Mouse (Mus musculus): Measurements from ENCODE around the gene Pilrb2.
"Not testable (repeated sequence)": the region's sequence is repeated elsewhere in the genome, so short reads cannot be mapped to it uniquely, and the experiment has no call there.

Pilrb2 gene

DNA sequence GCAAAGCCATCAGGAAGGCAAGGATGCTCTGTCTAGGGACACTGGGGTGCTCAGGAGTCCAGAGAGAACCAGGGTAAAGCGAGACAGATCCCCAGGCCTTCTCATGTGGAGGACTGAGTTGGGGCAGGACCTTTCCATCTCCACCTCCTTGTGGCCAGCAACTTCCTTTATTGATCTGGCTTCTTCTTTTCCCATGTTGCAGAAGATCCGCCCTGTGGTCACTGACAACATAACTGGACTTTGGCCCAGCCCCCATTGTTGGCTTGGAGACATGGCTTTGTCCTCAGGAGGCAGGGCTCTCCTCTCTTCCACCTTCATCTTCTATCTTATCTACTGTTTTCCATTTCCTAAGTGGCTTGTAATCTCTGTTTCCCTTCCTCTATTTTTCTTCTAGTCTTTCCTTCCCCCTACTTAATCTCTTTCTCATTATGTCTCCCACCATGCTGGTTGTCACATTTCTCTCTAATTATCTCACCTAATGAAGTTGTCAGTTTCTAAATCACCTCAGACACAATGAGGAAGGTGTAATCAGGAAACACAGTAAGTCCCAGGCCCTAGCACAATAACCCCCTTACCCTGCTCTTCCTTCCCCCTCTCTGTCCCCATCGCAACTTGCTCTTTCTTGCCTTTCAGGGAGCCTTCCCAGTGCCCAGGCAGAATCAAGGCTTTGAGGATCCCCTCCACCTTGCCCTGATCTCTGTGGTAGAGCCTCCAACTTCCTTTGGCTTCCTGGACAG is at the start of gene Pilrb2:
TSS of gene Pilrb2 (minus strand) at position 172 of the 737 bp plus-strand sequence.
- DNase-seq (ENCODE audit: low spot score in 2 of 2), result not testable (repeated sequence)

- DNase-seq (ENCODE audit: low spot score in 2 of 2), result no peak
These were observed 43.9 kb upstream of the Pilrb2 start for GRCm38 (mm10) chr5:137915550-137915949.

GRCm38 (mm10) chr5:137914508-137914907 is 42.9 kb upstream of the Pilrb2 start:
- no peak for DNase-seq (ENCODE audit: low spot score in 2 of 2)

DNA sequence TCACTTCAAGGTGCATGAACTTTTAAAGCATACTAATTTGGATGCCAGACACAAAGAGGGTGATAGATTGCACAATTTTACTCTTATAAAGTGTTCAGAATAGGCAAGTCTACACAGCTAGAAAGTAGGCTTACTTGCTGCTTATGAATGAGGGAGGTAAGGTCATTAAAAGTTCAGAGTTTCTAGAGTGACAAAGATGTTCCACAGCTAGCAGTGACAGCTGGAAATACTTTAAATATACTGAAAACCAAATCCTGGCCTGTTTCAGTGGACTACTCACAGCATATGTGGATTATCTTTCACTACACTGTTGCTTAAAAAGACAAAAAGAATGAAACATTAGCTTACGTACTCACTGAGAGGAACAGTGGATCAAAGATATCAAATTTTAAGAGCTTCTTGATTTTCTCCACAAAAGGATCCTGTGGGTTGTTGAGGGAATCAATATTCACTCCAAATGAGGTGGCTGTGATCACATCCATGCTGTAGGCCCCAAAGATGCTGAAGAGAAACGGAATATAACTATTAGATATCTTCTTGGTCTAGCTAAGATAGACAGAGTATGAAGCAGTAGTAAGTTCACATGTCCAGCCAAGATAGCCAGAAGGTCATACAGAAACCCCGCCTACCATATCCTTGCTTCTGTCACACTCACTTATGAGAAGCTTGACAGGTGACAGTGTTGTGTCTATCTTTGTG is 38.1 kb upstream of the Pilrb2 start:
- no peak for DNase-seq (ENCODE audit: low spot score in 2 of 2)

- DNase-seq (ENCODE audit: low spot score in 2 of 2), result no peak
These were observed 26.2 kb upstream of the Pilrb2 start for GRCm38 (mm10) chr5:137897812-137898211.

DNA sequence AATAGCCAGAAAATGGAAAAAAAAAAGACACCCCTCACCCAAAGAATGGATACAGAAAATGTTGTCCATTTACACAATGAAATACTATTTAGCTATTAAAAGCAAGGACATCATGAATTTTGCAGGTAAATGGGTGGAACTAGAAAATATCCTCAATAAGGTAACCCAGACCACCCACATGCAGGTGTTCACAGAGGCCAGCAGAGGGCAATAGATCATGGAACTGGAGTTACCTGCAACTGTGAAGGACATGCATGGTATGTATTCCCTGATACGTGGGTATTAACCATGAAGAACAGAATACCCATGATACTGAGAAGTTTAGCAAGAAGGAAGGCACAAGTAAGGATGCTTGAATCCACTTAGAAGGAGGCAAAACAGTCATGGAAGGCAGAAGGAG is 21.3 kb upstream of the Pilrb2 start:
- no peak for DNase-seq (ENCODE audit: low spot score in 2 of 2)

- DNase-seq (ENCODE audit: low spot score in 2 of 2), result no peak
These were observed 16.1 kb upstream of the Pilrb2 start for GRCm38 (mm10) chr5:137887666-137888065.

- DNase-seq (ENCODE audit: low spot score in 2 of 2), result peak; percentile 7 to 56
These were observed 14.3 kb upstream of the Pilrb2 start for GRCm38 (mm10) chr5:137885894-137886293.

- no peak for DNase-seq (ENCODE audit: low spot score in 2 of 2)
These were observed 11.7 kb upstream of the Pilrb2 start for GRCm38 (mm10) chr5:137883345-137883744.

DNA sequence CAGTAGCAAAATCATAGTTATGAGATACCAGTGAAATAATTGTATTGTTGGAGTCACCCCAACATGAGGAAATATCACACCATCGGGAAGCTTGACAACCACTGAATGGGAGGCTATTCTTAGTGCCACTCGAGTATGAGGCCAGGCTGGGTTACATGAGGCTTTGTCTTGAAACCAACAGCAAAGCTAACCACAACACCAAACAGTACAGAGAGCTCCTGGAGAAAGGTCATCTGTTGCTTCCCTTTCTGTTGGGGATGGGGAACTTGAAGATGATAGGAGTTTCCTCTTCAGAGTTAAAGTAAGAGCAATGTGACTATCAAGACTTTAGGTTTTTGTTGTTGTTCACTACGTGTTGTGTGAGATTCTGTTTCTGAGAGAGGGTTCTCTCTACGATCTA is 11.3 kb upstream of the Pilrb2 start:
- DNase-seq (ENCODE audit: low spot score in 2 of 2), result no peak

DNA sequence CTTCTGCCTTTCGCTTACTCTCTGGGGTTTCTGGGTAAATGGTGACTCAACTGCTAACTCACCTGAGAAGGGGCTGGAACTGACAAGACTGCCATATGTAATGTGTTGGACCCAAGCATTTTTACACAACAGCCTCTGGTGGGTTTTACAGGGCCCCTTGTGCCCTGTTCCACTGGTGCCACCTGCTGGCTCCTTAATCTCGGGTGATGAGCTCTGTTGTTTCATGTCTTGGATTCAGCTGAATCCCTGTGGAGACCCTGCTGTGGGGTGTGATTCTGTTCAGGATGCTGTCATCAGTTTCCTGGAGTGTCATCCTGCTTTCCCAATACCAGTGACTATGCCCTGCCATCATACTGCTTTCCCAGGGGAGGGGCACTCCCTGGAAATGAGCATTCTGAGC is 6.2 kb upstream of the Pilrb2 start:
- no peak for DNase-seq (ENCODE audit: low spot score in 2 of 2)

DNA sequence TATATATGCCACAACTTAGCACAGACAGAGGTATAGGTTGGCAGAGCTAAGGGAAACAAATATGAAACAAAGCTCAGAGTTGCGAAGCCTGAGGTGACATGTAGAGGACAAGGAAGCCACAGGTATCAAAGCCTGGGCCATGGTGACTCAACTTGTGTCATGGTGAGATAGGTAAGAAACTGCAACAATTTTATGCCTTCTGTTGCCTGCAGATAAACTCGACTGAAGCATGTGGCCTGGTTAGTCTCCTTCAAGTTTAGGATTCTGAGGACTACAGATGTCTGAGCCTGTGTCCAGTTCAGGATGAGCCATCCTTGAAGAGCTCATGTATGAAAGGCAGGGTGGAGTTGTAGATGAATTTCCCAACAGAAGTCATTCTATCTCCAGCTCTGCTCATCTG is 3.4 kb upstream of the Pilrb2 start:
- no peak for DNase-seq (ENCODE audit: low spot score in 2 of 2)

DNA sequence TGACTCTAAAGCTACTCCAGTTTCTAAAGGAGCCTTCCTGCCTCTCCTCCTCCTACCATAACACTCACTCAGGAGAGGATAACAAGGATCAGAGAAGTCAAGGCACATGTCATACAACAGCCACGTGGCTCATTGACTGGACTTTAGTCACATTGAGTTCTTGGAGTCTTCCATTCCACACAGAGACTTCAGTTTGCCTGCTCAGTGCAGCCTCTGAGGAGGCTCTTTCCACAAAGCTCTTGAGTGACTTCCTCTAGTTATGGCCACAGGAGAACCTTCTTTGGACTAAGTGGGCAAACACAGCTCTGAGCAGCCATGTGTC is 727 bp upstream of the Pilrb2 start:
- not testable (repeated sequence) for DNase-seq (ENCODE audit: low spot score in 2 of 2)

- not testable (repeated sequence) for DNase-seq (ENCODE audit: low spot score in 2 of 2)
These were observed 3.0 kb downstream of the Pilrb2 start for GRCm38 (mm10) chr5:137868600-137868999.

DNA sequence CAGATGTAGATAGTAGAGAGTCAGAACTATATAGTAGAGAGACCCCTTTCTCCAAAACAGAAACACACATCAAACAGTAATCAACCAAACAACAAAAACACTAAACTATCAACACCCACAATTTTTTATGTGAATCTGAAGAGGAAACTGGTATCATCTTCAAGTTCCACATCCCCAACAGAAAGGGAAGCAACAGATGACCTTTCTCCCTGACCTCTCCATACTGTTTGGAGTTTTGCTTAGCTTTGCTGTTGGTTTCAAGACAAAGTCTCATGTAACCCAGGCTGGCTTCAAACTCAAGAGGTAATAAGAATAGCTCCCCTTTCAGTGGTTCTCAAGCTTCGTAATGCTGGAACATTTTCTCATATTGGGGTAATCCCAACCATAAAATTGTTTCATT is 7.6 kb downstream of the Pilrb2 start:
- DNase-seq (ENCODE audit: low spot score in 2 of 2), result not testable (repeated sequence)

DNA sequence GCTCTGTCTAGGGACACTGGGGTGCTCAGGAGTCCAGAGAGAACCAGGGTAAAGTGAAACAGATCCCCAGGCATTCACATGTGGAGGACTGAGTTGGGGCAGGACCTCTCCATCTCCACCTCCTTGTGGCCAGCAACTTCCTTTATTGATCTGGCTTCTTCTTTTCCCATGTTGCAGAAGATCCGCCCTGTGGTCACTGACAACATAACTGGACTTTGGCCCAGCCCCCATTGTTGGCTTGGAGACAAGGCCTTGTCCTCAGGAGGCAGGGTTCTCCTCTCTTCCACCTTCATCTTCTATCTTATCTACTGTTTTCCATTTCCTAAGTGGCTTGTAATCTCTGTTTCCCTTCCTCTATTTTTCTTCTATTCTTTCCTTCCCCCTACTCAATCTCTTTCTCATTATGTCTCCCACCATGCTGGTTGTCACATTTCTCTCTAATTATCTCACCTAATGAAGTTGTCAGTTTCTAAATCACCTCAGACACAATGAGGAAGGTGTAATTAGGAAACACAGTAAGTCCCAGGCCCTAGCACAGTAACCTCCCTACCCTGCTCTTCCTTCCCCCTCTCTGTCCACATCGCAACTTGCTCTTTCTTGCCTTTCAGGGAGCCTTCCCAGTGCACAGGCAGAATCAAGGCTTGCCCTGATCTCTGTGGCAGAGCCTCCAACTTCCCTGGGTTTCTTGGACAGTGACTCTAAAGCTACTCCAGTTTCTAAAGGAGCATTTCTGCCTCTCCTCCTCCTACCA is 13.5 kb downstream of the Pilrb2 start, which contains the start of gene Pilrb1:
TSS of gene Pilrb1 (minus strand) at position 147 of the 751 bp plus-strand sequence.
- not testable (repeated sequence) for DNase-seq (ENCODE audit: low spot score in 2 of 2)

DNA sequence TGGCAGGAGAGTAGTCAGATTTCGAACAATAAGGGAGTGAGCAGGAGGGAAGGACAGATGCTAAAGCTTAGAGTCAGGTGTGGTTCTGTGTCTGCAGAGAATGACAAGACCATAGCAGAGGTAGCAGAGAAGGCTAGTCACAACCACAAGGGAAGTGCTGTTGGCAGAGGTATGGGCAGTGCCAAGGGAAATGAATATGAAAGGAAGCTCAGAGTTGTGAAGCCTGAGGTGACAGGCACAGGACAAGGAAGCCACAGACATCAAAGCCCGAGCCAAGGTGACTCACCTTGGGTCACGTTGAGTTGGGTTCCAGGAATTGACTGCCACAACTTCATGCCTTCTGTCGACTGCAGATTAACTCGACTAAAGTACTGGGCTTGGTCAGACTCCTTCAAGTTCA is 14.7 kb downstream of the Pilrb2 start:
- not testable (repeated sequence) for DNase-seq (ENCODE audit: low spot score in 2 of 2)

GRCm38 (mm10) chr5:137854907-137855306 is 16.7 kb downstream of the Pilrb2 start:
- not testable (repeated sequence) for DNase-seq (ENCODE audit: low spot score in 2 of 2)

DNA sequence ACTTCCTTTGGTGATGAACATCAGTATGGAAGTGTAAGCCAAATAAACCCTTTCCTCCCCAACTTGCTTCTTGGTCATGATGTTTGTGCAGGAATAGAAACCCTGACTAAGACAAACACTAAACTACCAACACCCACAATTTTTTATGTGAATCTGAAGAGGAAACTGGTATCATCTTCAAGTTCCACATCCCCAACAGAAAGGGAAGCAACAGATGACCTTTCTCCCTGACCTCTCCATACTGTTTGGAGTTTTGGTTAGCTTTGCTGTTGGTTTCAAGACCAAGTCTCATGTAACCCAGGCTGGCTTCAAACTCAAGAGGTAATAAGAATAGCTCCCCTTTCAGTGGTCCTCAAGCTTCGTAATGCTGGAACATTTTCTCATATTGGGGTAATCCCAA is 21.3 kb downstream of the Pilrb2 start:
- DNase-seq (ENCODE audit: low spot score in 2 of 2), result not testable (repeated sequence)

- DNase-seq (ENCODE audit: low spot score in 2 of 2), result not testable (repeated sequence)
These were observed 34.5 kb downstream of the Pilrb2 start for GRCm38 (mm10) chr5:137837110-137837509.

GRCm38 (mm10) chr5:137836611-137837010 is 35.0 kb downstream of the Pilrb2 start:
- DNase-seq (ENCODE audit: low spot score in 2 of 2), result no peak

DNA sequence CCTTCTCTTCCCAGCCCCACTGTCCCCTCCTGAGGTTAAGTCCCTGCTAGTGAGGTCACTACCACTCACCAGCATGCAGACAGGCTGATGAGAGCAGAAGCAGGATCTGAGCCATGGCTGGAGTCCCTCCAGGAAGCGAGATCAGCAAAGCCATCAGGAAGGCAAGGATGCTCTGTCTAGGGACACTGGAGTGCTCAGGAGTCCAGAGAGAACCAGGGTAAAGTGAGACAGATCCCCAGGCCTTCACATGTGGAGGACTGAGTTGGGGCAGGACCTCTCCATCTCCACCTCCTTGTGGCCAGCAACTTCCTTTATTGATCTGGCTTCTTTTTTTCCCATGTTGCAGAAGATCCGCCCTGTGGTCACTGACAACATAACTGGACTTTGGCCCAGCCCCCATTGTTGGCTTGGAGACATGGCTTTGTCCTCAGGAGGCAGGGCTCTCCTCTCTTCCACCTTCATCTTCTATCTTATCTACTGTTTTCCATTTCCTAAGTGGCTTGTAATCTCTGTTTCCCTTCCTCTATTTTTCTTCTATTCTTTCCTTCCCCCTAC is 35.6 kb downstream of the Pilrb2 start, which contains the start of gene Pilra:
TSS of gene Pilra (minus strand) at position 316 of the 555 bp plus-strand sequence.
- not testable (repeated sequence) for DNase-seq (ENCODE audit: low spot score in 2 of 2)
